Mouse (Mus musculus): Measurements from ENCODE around the gene F7. TPM values are rescaled to one million over a fixed set of nuclear protein-coding genes. Genes with fewer than 3 reads are reported as not detected.

F7 gene
- polyA plus RNA-seq, 1 experiment: not detected

- TF ChIP-seq GATA1 (IDR thresholded peaks at IDR 0.05; ENCODE audit: low read length): no peak
Observed at GRCm38 (mm10) chr8:12999793-13000192, 26.0 kb upstream of the F7 start.

- TF ChIP-seq GATA1 (IDR thresholded peaks at IDR 0.05; ENCODE audit: low read length): no peak
Observed at GRCm38 (mm10) chr8:13007458-13007857, 18.4 kb upstream of the F7 start.

- no peak for TF ChIP-seq GATA1 (IDR thresholded peaks at IDR 0.05; ENCODE audit: low read length)
Observed at GRCm38 (mm10) chr8:13010313-13010712, 15.5 kb upstream of the F7 start.

GRCm38 (mm10) chr8:13019560-13019959 lies 6.3 kb upstream of the F7 start:
- no peak for TF ChIP-seq GATA1 (IDR thresholded peaks at IDR 0.05; ENCODE audit: low read length)

- no peak for TF ChIP-seq GATA1 (IDR thresholded peaks at IDR 0.05; ENCODE audit: low read length)
Observed at GRCm38 (mm10) chr8:13021830-13022229, 4.0 kb upstream of the F7 start.

GRCm38 (mm10) chr8:13027615-13028014 lies 1.8 kb downstream of the F7 start:
- no peak for TF ChIP-seq GATA1 (IDR thresholded peaks at IDR 0.05; ENCODE audit: low read length)

- no peak for TF ChIP-seq GATA1 (IDR thresholded peaks at IDR 0.05; ENCODE audit: low read length)
Observed at GRCm38 (mm10) chr8:13028482-13028881, 2.6 kb downstream of the F7 start.

- no peak for TF ChIP-seq GATA1 (IDR thresholded peaks at IDR 0.05; ENCODE audit: low read length)
Observed at GRCm38 (mm10) chr8:13036346-13036812, 10.5 kb downstream of the F7 start.

- TF ChIP-seq GATA1 (IDR thresholded peaks at IDR 0.05; ENCODE audit: low read length): no peak
Observed at GRCm38 (mm10) chr8:13037015-13037414, 11.2 kb downstream of the F7 start, which contains the start of gene F10. Gene F10 (plus strand): TSS chr8:13037308.

GRCm38 (mm10) chr8:13037569-13037968 lies 11.7 kb downstream of the F7 start:
- no peak for TF ChIP-seq GATA1 (IDR thresholded peaks at IDR 0.05; ENCODE audit: low read length)

- no peak for TF ChIP-seq GATA1 (IDR thresholded peaks at IDR 0.05; ENCODE audit: low read length)
Observed at GRCm38 (mm10) chr8:13039054-13039453, 13.2 kb downstream of the F7 start.

- no peak for TF ChIP-seq GATA1 (IDR thresholded peaks at IDR 0.05; ENCODE audit: low read length)
Observed at GRCm38 (mm10) chr8:13041459-13041858, 15.6 kb downstream of the F7 start.

GRCm38 (mm10) chr8:13047652-13048051 lies 21.8 kb downstream of the F7 start:
- no peak for TF ChIP-seq GATA1 (IDR thresholded peaks at IDR 0.05; ENCODE audit: low read length)

GRCm38 (mm10) chr8:13050550-13050949 lies 24.7 kb downstream of the F7 start:
- no peak for TF ChIP-seq GATA1 (IDR thresholded peaks at IDR 0.05; ENCODE audit: low read length)

- no peak for TF ChIP-seq GATA1 (IDR thresholded peaks at IDR 0.05; ENCODE audit: low read length)
Observed at GRCm38 (mm10) chr8:13057351-13057750, 31.5 kb downstream of the F7 start.

GRCm38 (mm10) chr8:13060441-13061150 lies 34.8 kb downstream of the F7 start, which contains the start of gene Proz:
Gene Proz (plus strand): TSS chr8:13060914.
- TF ChIP-seq GATA1 (IDR thresholded peaks at IDR 0.05; ENCODE audit: low read length): no peak

- TF ChIP-seq GATA1 (IDR thresholded peaks at IDR 0.05; ENCODE audit: low read length): no peak
Observed at GRCm38 (mm10) chr8:13063112-13063511, 37.3 kb downstream of the F7 start.

All from G1E-ER4 (cell line).